Mouse (Mus musculus): ENCODE data around the gene Zcchc9. TPM values are rescaled to one million over a fixed set of nuclear protein-coding genes. Genes with fewer than 3 reads are reported as not detected.

Gene Zcchc9
- polyA plus RNA-seq, 1 experiment from 2014 or later: 34.3 TPM

DNA sequence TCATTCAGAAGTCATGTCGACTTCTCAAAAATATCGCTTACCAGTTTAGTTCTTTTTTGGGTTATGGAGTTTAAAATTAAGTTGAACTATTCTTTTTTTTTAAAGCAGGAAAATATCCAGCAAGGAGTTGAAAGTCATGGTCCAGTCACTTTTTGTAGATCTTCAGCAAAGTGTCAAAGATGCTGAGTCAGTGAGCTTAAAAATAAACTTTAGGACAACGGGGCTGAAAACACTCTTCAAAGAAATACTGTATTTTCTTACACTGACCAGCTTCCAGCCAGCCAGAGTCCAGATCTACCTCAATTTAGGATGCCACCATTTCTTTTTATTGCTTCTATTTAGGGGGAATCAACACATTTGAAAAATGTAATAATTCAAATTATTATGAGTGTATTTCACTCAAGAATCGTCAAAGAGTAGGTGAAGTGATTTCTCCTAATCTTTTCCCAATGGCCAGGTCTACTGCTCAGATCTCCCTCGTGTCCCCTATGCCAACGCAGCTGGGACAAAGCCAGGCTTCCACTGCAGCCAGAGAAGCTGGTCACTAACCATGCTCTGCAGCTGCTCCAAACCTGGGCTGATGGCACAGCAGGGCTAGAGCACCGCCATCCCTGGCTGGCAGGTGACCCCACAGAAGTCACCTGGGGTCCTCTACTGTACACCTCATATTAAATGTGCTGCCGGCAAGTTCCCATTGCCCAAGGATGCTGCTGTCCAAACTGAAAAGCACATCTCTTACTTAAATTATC lies 47.0 kb downstream of the Zcchc9 start:
- Histone ChIP-seq H3K4me1 (no peaks in the 10 kb centered on the region), H3K4me3 (no peak overlapping the region), H3K27ac (no peak overlapping the region), H3K9me3 (no peaks in the 10 kb centered on the region), H3K4me2 (replicated peaks) (no peak overlapping the region), H3K36me3 (no peaks in the 10 kb centered on the region), H3K27me3 (no peaks in the 10 kb centered on the region), H3K9ac (no peak overlapping the region)
- no peak for ATAC-seq (ENCODE audit: insufficient number of reproducible peaks, insufficient read depth, low FRiP score, low TSS enrichment)
- WGBS: 89% methylated on average over 8 of the region's 8 CpGs

GRCm38 (mm10) chr13:91759791-91760190 lies 47.7 kb downstream of the Zcchc9 start:
- ATAC-seq (ENCODE audit: insufficient number of reproducible peaks, insufficient read depth, low FRiP score, low TSS enrichment): no peak
- Histone ChIP-seq H3K4me2 (replicated peaks) (no peak overlapping the region), H3K9ac (no peak overlapping the region), H3K27me3 (no peaks in the 10 kb centered on the region), H3K4me3 (no peak overlapping the region), H3K4me1 (no peaks in the 10 kb centered on the region), H3K36me3 (no peaks in the 10 kb centered on the region), H3K27ac (no peak overlapping the region), H3K9me3 (no peaks in the 10 kb centered on the region)
- 76% methylated on average over 8 of the region's 8 CpGs for WGBS

GRCm38 (mm10) chr13:91758316-91759048 lies 49.0 kb downstream of the Zcchc9 start:
- Histone ChIP-seq H3K36me3 (no peaks in the 10 kb centered on the region), H3K9me3 (no peaks in the 10 kb centered on the region), H3K9ac (no peak overlapping the region), H3K4me1 (no peaks in the 10 kb centered on the region), H3K27ac (no peak overlapping the region), H3K4me3 (no peak overlapping the region), H3K4me2 (replicated peaks) (no peak overlapping the region), H3K27me3 (no peaks in the 10 kb centered on the region)
- WGBS: 80% methylated on average over 7 of the region's 7 CpGs
- no peak for ATAC-seq (ENCODE audit: insufficient number of reproducible peaks, insufficient read depth, low FRiP score, low TSS enrichment)

- Histone ChIP-seq H3K9ac (no peak overlapping the region), H3K9me3 (no peaks in the 10 kb centered on the region), H3K27ac (no peak overlapping the region), H3K27me3 (no peaks in the 10 kb centered on the region), H3K4me1 (no peaks in the 10 kb centered on the region), H3K4me2 (replicated peaks) (no peak overlapping the region), H3K4me3 (no peak overlapping the region), H3K36me3 (no peaks in the 10 kb centered on the region)
- 94% methylated on average over 4 of the region's 4 CpGs for WGBS
- ATAC-seq (ENCODE audit: insufficient number of reproducible peaks, insufficient read depth, low FRiP score, low TSS enrichment): no peak
Observed at GRCm38 (mm10) chr13:91756230-91756629, 51.3 kb downstream of the Zcchc9 start.

DNA sequence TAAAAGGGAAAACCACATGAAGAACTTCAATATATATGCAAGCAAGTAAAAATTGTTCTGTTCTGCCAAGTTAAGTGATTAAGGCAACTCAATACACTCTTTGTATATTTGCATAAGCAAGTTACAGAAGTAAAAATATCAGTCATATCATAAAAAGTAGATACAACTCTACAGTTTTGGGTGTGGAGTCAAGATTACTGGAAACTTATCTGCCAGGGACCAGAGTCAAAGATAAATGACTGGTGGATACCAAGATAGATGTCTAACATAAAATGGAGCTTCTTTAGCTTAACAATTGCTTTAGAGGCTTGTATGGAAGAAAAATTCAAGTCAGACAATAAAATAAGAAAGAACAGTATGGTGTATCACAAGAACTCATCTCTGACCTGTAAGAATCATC lies 52.7 kb downstream of the Zcchc9 start:
- Histone ChIP-seq H3K9ac (no peak overlapping the region), H3K4me3 (no peak overlapping the region), H3K36me3 (no peaks in the 10 kb centered on the region), H3K4me1 (no peaks in the 10 kb centered on the region), H3K27me3 (no peaks in the 10 kb centered on the region), H3K9me3 (no peaks in the 10 kb centered on the region), H3K27ac (no peak overlapping the region), H3K4me2 (replicated peaks) (no peak overlapping the region)
- ATAC-seq (ENCODE audit: insufficient number of reproducible peaks, insufficient read depth, low FRiP score, low TSS enrichment): no peak

DNA sequence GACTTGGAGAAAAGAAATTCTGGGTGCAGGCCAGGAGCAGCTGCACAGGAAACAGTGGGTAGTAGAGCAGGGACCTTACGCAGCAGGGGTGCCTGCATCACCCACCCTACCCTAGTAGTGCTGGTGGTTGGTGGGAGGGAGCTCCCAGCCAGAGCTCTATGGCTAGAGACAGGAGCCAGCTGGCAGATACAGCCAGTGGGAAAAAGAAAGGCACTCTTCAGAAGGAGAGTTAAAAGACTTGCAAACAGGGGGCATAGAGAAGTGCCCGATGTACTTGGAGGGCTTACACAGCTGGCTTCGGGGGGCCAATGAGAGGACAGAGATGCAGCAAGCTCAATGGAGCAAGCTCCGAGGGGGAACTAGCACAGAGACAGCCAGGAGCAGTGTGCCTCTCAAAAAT lies 53.8 kb downstream of the Zcchc9 start:
- no peaks in the 10 kb centered on the region for H3K9me3 ChIP-seq
- no peaks in the 10 kb centered on the region for H3K36me3 ChIP-seq
- no peaks in the 10 kb centered on the region for H3K27me3 ChIP-seq
- H3K9ac ChIP-seq: no peak overlapping the region
- H3K4me3 ChIP-seq: no peak overlapping the region
- no peaks in the 10 kb centered on the region for H3K4me1 ChIP-seq
- no peak overlapping the region for H3K4me2 ChIP-seq (replicated peaks)
- H3K27ac ChIP-seq: no peak overlapping the region
- 57% methylated on average over 4 of the region's 4 CpGs for WGBS
- no peak for ATAC-seq (ENCODE audit: insufficient number of reproducible peaks, insufficient read depth, low FRiP score, low TSS enrichment)

DNA sequence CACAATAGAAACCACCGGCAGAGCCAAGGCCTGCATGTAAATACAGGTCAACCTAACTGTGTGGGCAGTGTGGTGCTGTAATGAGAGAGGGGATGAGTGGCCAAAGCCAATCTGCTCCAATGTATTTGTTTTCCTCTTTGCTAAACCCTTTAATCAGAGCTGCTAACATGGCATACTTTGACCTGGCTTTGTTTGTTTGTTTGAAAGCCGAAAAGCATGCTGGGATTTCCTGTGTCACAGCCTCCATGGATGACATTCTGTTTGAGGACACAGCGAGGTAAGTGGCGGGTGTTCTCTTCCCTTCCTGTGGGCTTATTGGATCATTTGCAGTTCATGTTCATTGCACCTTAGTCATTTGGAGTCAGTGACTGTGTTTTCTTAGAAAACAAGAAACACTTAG lies 57.5 kb downstream of the Zcchc9 start:
- H3K27ac ChIP-seq: no peak overlapping the region
- no peak overlapping the region for H3K4me2 ChIP-seq (replicated peaks)
- WGBS: 64% methylated on average over 4 of the region's 4 CpGs
- H3K9me3 ChIP-seq: no peaks in the 10 kb centered on the region
- no peak overlapping the region for H3K4me3 ChIP-seq
- no peaks in the 10 kb centered on the region for H3K27me3 ChIP-seq
- H3K36me3 ChIP-seq: no peaks in the 10 kb centered on the region
- no peak for ATAC-seq (ENCODE audit: insufficient number of reproducible peaks, insufficient read depth, low FRiP score, low TSS enrichment)
- no peak overlapping the region for H3K9ac ChIP-seq
- H3K4me1 ChIP-seq: no peaks in the 10 kb centered on the region

- no peak overlapping the region for H3K9ac ChIP-seq
- no peak for ATAC-seq (ENCODE audit: insufficient number of reproducible peaks, insufficient read depth, low FRiP score, low TSS enrichment)
- H3K4me2 ChIP-seq (replicated peaks): no peak overlapping the region
- no peaks in the 10 kb centered on the region for H3K27me3 ChIP-seq
- no peak overlapping the region for H3K27ac ChIP-seq
- H3K4me3 ChIP-seq: no peak overlapping the region
- H3K9me3 ChIP-seq: no peaks in the 10 kb centered on the region
- no peaks in the 10 kb centered on the region for H3K4me1 ChIP-seq
- WGBS: 85% methylated on average over 2 of the region's 2 CpGs
- H3K36me3 ChIP-seq: no peaks in the 10 kb centered on the region
Observed at GRCm38 (mm10) chr13:91748401-91748800, 59.1 kb downstream of the Zcchc9 start.

Small RNA genes lying within 50 kb of the gene (microRNA-seq; reads per million reads assigned to microRNA genes)
- not detected for gene Gm27656

Other genes starting within 250 kb of the Zcchc9 start
- 0.06 TPM in 1 of 2 replicates, not detected in the other for gene Acot12, start 66.2 kb downstream of the Zcchc9 start, polyA plus RNA-seq (2016; fragmentation: Nextera tagmentation; extraction: Ambion mirVana)
- gene Ckmt2, start 69.2 kb upstream of the Zcchc9 start, polyA plus RNA-seq (2016; fragmentation: Nextera tagmentation; extraction: Ambion mirVana): not detected in 2 replicates

All from embryonic facial prominence, embryonic 12.5 days (tissue).